Mouse (Mus musculus): ENCODE data around the gene Bhlhe23. TPM values are rescaled to one million over a fixed set of nuclear protein-coding genes. Genes with fewer than 3 reads are reported as not detected.

Gene Bhlhe23
- polyA plus RNA-seq, 1 experiment from 2014 or later = not detected

DNA sequence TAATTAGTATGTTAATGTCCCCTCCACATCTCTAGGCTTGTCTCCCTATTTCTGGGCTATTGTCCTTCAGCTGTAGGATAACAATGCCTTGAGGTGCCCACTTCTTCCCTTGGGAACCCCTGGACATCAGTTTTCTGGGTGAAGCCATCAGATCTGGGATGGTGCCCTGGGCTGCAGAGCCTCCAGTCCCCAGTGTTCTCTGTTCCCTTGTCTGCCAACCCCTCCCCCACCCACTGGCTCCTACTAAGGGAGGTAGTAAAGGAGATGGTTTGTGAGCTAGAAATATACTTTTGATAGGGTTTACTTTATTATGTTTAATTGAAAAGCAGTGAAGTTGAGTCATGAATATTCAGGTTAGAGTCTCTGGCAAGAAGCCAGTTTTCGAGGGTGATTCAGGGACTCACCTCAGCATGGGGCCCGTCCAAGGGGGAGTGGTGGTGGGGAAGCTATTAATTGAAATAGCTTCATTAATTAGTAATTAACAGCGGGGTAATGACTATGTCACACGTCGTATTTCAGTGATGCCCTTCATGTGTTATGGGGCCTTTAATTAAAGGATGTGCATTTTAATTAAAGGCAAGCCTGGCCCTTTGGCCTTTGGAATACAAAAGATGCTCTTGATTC lies 30.0 kb downstream of the Bhlhe23 start:
- no peak for DNase-seq

GRCm38 (mm10) chr2:180745248-180745927 lies 31.3 kb downstream of the Bhlhe23 start:
- no peak overlapping the region for H3K9ac ChIP-seq (replicated peaks)
- peak; percentile 85 for ATAC-seq
- H3K4me1 ChIP-seq (ENCODE audit: insufficient read depth) = no peaks in the 10 kb centered on the region
- H3K4me3 ChIP-seq (ENCODE audit: low read depth, low read length) = no peak overlapping the region
- 33% methylated on average over 17 of the region's 17 CpGs for WGBS (ENCODE audit: insufficient replicate concordance)
- no peaks in the 10 kb centered on the region for H3K27me3 ChIP-seq (ENCODE audit: insufficient read depth, low read length)
- TF ChIP-seq EP300 (IDR thresholded peaks at IDR 0.05; ENCODE audit: low read depth) (no peak), CTCF (IDR thresholded peaks at IDR 0.05; ENCODE audit: low read depth) (peak; percentile 100)
- no peaks in the 10 kb centered on the region for H3K36me3 ChIP-seq (replicated peaks; ENCODE audit: insufficient read depth, low read length)
- no peaks in the 10 kb centered on the region for H3K9me3 ChIP-seq (ENCODE audit: low read length)
- peak; percentile 89 for DNase-seq
- no peak overlapping the region for H3K27ac ChIP-seq (ENCODE audit: low read depth)
- H3K4me2 ChIP-seq (ENCODE audit: low read depth, low read length) = no peak overlapping the region

More for the DNA sequence above, 30.0 kb downstream of the Bhlhe23 start:
- H3K27ac ChIP-seq (ENCODE audit: low read depth) = no peak overlapping the region
- no peaks in the 10 kb centered on the region for H3K27me3 ChIP-seq (ENCODE audit: insufficient read depth, low read length)
- H3K9me3 ChIP-seq (ENCODE audit: low read length) = no peaks in the 10 kb centered on the region
- H3K36me3 ChIP-seq (replicated peaks; ENCODE audit: insufficient read depth, low read length) = no peaks in the 10 kb centered on the region
- no peaks in the 10 kb centered on the region for H3K4me1 ChIP-seq (ENCODE audit: insufficient read depth)
- no peak overlapping the region for H3K9ac ChIP-seq (replicated peaks)
- WGBS (ENCODE audit: insufficient replicate concordance) = 53% methylated on average over 5 of the region's 5 CpGs
- ATAC-seq = no peak
- H3K4me2 ChIP-seq (ENCODE audit: low read depth, low read length) = no peak overlapping the region
- no peak for TF ChIP-seq EP300 (IDR thresholded peaks at IDR 0.05; ENCODE audit: low read depth)
- no peak for TF ChIP-seq CTCF (IDR thresholded peaks at IDR 0.05; ENCODE audit: low read depth)
- H3K4me3 ChIP-seq (ENCODE audit: low read depth, low read length) = no peak overlapping the region

DNA sequence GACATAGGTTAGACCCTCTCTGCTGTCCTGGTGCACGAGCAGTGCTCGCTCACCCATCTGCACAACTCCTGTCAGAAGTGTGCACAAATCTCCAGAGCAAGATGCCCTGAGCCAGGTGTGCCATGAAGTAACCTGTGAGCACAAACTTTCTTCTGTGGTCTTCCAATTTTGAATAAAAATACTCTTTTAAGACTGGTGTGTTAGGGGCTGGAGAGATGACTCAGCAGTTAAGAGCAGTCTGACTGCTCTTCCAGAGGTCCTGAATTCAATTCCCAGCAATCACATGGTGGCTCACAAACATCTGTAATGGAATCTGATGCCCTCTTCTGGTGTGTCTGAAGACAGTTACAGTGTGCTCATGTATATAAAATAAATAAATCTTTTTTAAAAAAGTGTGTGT lies 33.4 kb downstream of the Bhlhe23 start:
- H3K9me3 ChIP-seq (ENCODE audit: low read length) = no peaks in the 10 kb centered on the region
- DNase-seq = no peak
- no peaks in the 10 kb centered on the region for H3K36me3 ChIP-seq (replicated peaks; ENCODE audit: insufficient read depth, low read length)
- TF ChIP-seq CTCF (IDR thresholded peaks at IDR 0.05; ENCODE audit: low read depth) (no peak), EP300 (IDR thresholded peaks at IDR 0.05; ENCODE audit: low read depth) (no peak)
- no peak overlapping the region for H3K4me3 ChIP-seq (ENCODE audit: low read depth, low read length)
- no peak overlapping the region for H3K27ac ChIP-seq (ENCODE audit: low read depth)
- H3K4me1 ChIP-seq (ENCODE audit: insufficient read depth) = no peaks in the 10 kb centered on the region
- H3K4me2 ChIP-seq (ENCODE audit: low read depth, low read length) = no peak overlapping the region
- ATAC-seq = no peak
- no peak overlapping the region for H3K9ac ChIP-seq (replicated peaks)
- H3K27me3 ChIP-seq (ENCODE audit: insufficient read depth, low read length) = no peaks in the 10 kb centered on the region
- 88% methylated on average over 2 of the region's 2 CpGs for WGBS (ENCODE audit: insufficient replicate concordance)

DNA sequence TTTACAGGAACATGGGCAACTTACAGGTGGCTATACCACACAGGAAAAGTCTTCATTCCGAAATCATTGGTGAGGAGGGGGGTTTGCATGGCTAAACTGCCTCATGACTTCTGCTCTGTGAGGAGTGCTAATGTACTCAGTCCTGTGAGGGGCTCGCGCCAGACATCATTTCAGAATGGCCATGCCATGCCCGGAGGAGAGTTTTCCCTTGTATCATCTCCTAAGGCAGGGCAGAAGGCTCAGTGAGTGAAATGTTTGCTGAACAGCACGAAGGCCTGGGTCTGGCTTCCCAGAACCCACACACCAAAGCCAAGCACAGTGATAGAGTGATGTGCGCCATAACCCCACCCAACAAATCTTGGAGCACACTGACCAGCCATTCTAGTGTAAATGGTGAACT lies 33.9 kb downstream of the Bhlhe23 start:
- 81% methylated on average over 6 of the region's 6 CpGs for WGBS (ENCODE audit: insufficient replicate concordance)
- H3K27me3 ChIP-seq (ENCODE audit: insufficient read depth, low read length) = no peaks in the 10 kb centered on the region
- H3K9ac ChIP-seq (replicated peaks) = no peak overlapping the region
- no peaks in the 10 kb centered on the region for H3K9me3 ChIP-seq (ENCODE audit: low read length)
- H3K27ac ChIP-seq (ENCODE audit: low read depth) = no peak overlapping the region
- TF ChIP-seq EP300 (IDR thresholded peaks at IDR 0.05; ENCODE audit: low read depth) (no peak), CTCF (IDR thresholded peaks at IDR 0.05; ENCODE audit: low read depth) (no peak)
- H3K4me1 ChIP-seq (ENCODE audit: insufficient read depth) = no peaks in the 10 kb centered on the region
- H3K4me2 ChIP-seq (ENCODE audit: low read depth, low read length) = no peak overlapping the region
- DNase-seq (no peak), ATAC-seq (no peak)
- no peaks in the 10 kb centered on the region for H3K36me3 ChIP-seq (replicated peaks; ENCODE audit: insufficient read depth, low read length)
- no peak overlapping the region for H3K4me3 ChIP-seq (ENCODE audit: low read depth, low read length)

- WGBS (ENCODE audit: insufficient replicate concordance) = 50% methylated on average over 7 of the region's 7 CpGs
- DNase-seq (no peak), ATAC-seq (no peak)
- Histone ChIP-seq H3K4me3 (ENCODE audit: low read depth, low read length) (no peak overlapping the region), H3K27ac (ENCODE audit: low read depth) (no peak overlapping the region), H3K4me2 (ENCODE audit: low read depth, low read length) (no peak overlapping the region), H3K4me1 (ENCODE audit: insufficient read depth) (no peaks in the 10 kb centered on the region), H3K27me3 (ENCODE audit: insufficient read depth, low read length) (no peaks in the 10 kb centered on the region), H3K9me3 (ENCODE audit: low read length) (no peaks in the 10 kb centered on the region), H3K36me3 (replicated peaks; ENCODE audit: insufficient read depth, low read length) (peaks cover 5% of the 10 kb centered on the region; the same call in 1 of the 2 replicates), H3K9ac (replicated peaks) (no peak overlapping the region)
- TF ChIP-seq EP300 (IDR thresholded peaks at IDR 0.05; ENCODE audit: low read depth) (no peak), CTCF (IDR thresholded peaks at IDR 0.05; ENCODE audit: low read depth) (no peak)
These were observed 35.3 kb downstream of the Bhlhe23 start for GRCm38 (mm10) chr2:180741421-180741820.

GRCm38 (mm10) chr2:180740349-180740748 lies 36.4 kb downstream of the Bhlhe23 start:
- H3K36me3 ChIP-seq (replicated peaks; ENCODE audit: insufficient read depth, low read length) = peaks cover 5% of the 10 kb centered on the region; the same call in 1 of the 2 replicates
- no peak overlapping the region for H3K9ac ChIP-seq (replicated peaks)
- WGBS (ENCODE audit: insufficient replicate concordance) = 41% methylated on average over 3 of the region's 3 CpGs
- no peaks in the 10 kb centered on the region for H3K27me3 ChIP-seq (ENCODE audit: insufficient read depth, low read length)
- H3K4me1 ChIP-seq (ENCODE audit: insufficient read depth) = no peaks in the 10 kb centered on the region
- H3K4me3 ChIP-seq (ENCODE audit: low read depth, low read length) = no peak overlapping the region
- DNase-seq (no peak), ATAC-seq (no peak)
- no peaks in the 10 kb centered on the region for H3K9me3 ChIP-seq (ENCODE audit: low read length)
- no peak overlapping the region for H3K27ac ChIP-seq (ENCODE audit: low read depth)
- H3K4me2 ChIP-seq (ENCODE audit: low read depth, low read length) = no peak overlapping the region
- TF ChIP-seq EP300 (IDR thresholded peaks at IDR 0.05; ENCODE audit: low read depth) (no peak), CTCF (IDR thresholded peaks at IDR 0.05; ENCODE audit: low read depth) (peak; percentile 26; the same call in 1 of the 2 replicates)
